Mouse (Mus musculus) ES-E14 (cell line): ENCODE measurements around the gene Gm16253.

Experiments
- ZC3H11A ChIP-seq: IDR thresholded peaks from 2 replicates; pipeline ENCODE4 v1.6.1; 2012; ENCODE audit warnings: low read depth, mild to moderate bottlenecking, inconsistent platforms, low read length, borderline replicate concordance
- ZNF384 ChIP-seq: IDR thresholded peaks from 2 replicates; pipeline ENCODE4 v1.6.1; 2012; ENCODE audit warnings: low read depth, low read length, inconsistent platforms

DNA sequence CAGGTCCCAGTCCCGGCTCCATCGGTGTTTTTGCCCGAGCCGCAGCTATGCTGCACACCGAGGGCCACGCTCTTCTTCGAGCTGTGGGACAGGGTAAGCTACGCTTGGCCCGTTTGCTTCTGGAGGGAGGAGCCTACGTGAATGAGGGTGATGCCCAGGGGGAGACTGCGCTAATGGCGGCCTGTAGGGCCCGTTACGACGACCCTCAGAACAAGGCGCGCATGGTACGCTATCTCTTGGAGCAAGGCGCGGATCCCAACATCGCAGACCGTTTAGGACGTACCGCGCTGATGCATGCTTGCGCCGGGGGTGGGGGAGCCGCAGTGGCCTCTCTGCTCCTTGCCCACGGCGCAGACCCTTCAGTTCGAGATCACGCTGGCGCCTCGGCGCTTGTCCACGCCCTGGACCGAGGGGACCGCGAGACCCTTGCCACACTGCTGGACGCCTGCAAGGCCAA lies 20.7 kb downstream of the Gm16253 start:
- TF ChIP-seq ZNF384 (no peak), ZC3H11A (no peak)
